Comparison of ENCODE assay signal across 9 mouse cellular contexts in genomic region chr5:69252366-69252765, GRCm38 (mm10).
"Had no signal": no experiment of that assay in that cellular context is flagged by ENCODE, and none has a peak within 500 bp of the region (broad histone marks: within the 10 kb centered on the region; RNA-seq: fewer than 3 reads in every experiment).

No protein-coding gene starts in this region.

- ATAC-seq: lung, postnatal 0 days; midbrain, embryonic 13.5 days; midbrain, embryonic 15.5 days had no signal

- DNase-seq: lung, adult 2 months; lung, postnatal 14 days; lung, postnatal 36 days; right cerebral cortex, postnatal 14 days; thymus, adult 2 months; thymus, postnatal 25 days had no signal
